Mouse (Mus musculus): Measurements from ENCODE around the gene Msi1.

The Msi1 gene

DNA sequence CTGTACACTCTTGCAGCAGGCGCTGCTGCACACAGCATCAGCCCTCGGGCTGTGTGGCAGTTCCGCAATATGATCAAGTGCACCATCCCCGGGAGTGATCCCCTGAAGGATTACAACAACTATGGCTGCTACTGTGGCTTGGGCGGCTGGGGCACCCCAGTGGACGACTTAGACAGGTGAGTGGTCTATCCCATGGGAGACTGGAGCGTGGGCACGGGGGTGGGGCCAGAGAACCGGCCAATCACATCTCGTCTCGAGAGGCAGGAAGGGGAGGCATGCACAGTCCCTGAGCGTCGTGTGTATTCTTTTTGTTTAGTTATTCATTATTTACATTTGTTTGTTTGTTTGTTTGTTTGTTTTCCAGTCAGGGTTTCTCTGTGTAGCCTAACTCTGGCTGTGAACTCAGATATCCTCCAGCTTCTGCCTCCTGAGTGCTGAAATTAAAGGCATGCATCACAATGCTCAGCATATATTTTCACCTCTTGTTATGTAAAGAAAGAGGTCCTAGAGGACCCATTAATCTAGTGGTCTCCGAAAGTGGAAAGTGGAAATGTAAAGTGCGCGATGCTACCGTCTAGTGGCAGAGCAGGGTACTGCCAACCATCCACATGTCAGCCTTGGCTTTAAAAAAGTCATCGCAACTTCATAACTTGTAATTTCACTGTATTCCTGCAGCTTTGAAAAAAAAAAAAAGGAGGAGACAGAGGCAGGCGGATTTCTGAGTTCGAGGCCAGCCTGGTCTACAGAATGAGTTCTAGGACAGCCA lies 41.5 kb downstream of the Msi1 start:
- peak; percentile 40 to 83 for DNase-seq

DNA sequence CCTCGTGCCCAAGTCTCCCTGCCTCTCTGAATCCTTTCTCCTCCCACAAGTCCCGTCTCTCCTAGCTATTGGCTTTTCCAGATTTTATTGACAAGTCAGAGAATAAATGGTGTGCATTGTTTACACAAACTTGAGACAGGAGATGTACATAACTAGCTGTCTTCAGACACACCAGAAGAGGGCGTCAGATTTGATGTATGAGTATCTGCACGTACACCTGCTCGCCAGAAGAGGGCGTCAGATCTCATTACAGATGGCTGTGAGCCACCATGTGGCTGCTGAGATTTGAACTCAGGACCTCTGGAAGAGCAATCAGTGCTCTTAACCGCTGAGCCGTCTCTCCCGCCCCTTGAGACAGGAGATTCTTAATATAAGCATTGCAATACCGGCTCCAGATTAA lies 43.8 kb downstream of the Msi1 start:
- no peak for DNase-seq

GRCm38 (mm10) chr5:115474174-115474828 lies 44.9 kb downstream of the Msi1 start:
- DNase-seq = peak in 1 of 2 experiments; percentile 16

DNA sequence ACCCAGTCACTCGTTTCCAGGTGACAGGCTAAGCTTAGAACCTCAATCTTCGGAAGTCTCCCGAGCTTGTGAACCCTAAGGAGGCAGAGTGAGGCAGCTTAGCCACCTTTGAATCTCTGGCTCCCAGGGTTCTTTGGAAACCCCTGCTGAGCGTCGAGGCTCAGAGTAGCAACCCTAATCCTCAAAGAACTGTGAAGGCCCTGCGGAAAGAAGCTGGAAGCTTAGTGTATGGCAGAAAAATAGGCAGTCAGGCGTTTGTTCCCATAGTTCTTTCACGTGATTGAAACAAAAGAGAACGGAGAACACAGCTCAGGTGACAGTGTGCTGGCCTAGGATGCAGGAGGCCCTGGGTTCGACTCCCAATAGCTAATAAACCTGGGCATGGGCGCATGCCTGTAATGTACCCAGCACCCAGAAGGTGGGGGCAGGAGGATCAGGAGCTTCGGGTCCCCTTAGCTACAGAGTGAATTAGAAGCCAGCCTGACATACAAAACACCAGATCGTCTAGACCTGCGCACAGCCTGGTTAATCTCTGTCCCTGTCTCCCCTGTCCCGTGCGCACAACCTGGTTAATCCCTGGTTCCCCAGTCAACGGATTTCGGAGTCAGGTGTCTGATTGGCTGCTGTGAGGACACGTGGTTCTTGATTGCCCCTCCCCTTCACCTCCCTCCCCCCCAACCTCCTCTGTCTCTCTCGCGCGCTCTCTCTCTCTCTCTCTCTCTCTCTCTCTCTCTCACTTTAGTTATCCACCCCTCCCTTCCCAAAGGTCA lies 46.1 kb downstream of the Msi1 start:
- DNase-seq = peak; percentile 76

DNA sequence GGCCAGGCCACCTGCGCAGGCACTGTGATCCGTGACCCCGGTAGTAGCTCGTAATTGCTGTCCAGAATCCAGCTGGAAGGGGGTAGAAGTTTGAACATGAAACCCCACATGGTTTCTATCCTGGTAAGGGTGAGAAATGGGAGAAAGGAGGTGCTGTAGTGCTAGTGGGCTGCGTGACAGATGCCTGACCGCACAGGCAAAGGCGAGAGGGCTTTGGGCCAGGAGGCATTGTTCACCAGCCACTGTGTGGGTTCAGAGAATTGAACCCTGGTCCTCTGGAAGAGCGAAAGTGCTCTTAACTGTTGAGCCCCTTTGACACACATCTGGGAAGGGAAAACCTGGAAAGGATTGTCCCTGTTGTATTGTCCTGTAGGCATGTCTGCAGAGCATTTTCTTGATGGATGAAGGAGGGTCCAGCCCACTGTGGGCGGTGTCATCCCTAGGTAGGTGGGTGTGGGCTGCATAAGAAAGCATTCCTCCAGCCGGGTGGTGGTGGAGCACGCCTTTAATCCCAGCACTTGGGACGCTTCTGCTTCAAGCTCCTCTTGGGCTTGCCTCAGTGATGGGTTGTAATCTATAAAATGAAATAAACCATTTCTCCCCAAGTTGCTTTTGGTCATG lies 46.8 kb downstream of the Msi1 start:
- DNase-seq = no peak

DNA sequence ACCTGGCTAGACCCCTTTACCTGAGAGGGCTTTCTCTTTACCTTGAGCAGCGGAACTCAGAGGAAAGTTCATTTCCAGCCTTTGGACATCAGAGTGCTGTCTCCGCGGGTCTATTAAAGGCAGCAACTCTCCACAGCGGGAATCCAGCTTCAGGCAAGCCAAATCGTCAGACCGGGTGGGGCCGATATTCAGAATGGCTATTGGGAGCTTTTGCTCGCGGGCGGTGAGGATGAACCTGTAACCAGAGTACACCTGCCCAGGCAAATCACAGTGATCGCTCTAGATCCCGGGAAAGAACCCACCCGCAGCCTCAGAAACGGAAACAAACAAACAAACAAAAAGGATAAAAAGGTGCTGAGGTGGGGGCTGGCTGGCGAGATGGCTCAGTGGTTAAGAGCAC lies 50.2 kb downstream of the Msi1 start:
- no peak for DNase-seq

DNA sequence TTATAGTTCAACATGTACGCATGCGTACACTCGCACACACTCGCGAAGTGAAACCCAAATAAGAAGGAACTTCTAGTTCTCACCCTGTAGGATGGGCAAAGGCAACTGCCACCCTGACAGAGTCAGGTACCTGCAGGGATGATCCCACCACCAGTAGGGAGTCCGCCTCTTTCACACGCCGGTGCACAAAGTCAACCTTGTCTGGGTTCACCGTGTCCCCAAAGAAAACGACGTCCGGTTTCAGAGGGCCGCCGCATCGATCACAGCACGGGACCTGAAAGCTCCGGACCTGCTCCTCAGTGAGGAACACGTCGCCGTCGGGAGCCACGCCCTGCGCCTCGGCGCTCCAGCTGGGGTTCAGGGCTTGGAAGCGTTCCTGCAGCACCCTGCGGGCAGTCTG lies 50.7 kb downstream of the Msi1 start:
- peak in 1 of 2 experiments; percentile 15 for DNase-seq

- no peak for DNase-seq
Observed at GRCm38 (mm10) chr5:115482390-115483265, 53.2 kb downstream of the Msi1 start.

GRCm38 (mm10) chr5:115483385-115483784 lies 54.0 kb downstream of the Msi1 start:
- DNase-seq = no peak

DNA sequence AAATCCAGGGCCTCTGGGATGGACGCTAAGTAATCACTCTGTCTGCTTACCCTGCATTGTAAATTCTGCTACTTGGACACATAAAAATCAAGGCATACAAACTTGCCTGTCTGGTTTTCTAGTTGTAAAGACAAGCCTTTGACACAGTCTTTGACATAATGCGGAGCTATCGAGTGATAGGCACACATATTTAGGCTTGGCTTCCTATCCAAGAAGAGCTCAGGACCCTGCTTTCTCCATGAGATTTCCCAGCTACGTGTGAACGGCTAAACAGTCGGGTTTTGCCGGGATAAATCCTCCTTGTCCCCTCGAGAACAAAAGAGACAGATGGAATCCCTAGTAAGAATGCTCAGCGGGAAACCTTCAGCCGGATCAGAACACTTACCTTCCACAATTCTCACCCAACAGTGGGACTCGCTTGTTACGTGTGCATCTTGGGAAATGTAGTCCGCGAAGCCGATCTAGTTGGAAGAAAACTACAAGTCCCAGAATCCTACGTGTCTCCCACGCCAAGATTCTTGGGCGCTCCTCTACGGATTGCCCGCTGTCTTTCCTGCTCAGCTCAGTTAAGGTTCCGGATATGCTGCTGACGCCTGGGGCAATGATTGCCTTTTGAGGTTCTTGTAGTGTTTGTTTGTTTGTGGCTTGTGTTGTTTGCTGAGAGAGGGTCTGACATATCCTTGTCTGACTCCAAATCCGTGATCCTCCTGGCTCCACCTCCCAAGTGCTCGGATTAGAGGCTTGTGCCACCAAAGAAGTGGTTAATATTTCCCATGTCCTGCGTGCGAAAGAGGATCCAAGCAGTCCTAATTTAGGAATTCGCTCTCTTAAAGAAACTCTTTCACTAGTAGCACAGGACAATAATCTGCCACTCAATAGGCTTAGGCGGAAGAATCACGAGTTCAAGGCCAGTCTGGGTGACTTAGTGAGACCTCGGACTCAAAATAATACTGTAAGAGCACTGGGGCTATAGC lies 54.8 kb downstream of the Msi1 start, which contains the start of gene Sirt4:
Gene Sirt4 (minus strand): TSS at position 779 of the 974 bp plus-strand sequence.
- DNase-seq = peak; percentile 84 to 94

DNA sequence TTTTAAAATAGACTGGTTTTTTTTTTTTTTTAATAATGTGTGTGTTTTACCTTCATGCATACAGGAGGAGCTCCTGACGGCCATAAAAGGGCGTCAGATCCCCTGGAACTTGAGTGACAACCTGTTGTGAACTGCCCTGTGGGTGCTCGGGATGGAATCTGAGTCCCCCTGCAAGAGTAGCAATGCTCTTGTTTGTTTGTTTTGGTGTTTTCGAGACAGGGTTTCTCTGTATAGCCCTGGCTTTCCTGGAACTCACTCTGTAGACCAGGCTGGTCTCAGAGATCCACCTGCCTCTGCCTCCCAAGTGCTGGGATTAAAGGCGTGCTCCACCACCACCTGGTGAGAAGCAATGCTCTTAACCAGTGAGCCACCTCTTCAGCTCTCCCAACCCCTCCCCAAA lies 55.6 kb downstream of the Msi1 start:
- DNase-seq = no peak

DNA sequence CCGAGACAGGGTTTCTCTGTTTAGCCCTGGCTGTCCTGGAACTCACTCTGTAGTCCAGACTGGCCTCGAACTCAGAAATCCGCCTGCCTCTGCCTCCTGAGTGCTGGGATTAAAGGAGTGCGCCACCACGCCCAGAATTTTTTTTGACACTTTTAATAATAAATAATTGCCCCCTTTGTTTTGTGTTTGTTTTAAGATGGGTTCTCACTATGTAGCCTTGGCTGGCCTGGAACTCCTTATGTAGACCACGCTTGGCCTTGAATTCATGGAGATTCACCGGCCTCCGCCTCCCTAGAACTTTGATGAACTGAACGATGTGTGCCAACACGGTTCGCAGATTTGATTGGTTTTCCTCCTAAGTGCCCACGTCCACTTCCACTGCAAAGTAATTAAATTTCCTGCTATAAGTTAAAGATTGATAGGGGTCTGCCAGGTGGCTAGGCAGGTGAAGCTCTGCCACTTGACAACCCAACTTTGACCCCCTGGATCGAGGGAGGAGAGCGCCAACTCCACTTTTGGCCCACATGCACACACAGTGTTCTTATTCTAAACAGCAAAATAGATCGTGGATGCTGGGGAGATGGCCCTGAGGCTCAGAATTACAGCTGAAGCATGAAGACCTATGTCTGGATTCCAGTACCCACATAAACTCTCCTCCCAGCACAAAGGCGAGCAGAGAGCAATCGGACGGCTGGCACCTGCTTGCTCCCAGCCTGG lies 56.2 kb downstream of the Msi1 start:
- peak; percentile 40 to 57 for DNase-seq

DNA sequence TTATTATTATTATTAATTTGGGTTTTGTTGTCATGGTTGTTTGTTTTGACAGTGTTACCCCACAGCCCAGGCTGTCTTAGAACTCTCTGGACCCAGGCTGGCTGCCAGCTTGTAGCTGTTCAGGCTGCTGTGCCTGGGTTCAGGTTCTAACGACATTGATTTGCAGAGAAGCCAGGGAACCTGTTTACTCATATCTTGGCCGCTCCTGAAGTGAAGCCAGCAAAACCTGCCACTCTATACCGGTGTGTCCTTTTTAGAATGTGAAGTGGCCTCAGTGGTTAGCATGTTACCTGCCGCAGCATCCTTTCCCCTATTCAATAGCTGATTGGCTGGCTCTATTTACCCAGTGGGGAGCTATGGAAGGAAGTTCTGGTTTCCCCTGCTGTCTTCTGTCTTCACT lies 57.3 kb downstream of the Msi1 start:
- peak in 1 of 2 experiments; percentile 15 for DNase-seq

DNA sequence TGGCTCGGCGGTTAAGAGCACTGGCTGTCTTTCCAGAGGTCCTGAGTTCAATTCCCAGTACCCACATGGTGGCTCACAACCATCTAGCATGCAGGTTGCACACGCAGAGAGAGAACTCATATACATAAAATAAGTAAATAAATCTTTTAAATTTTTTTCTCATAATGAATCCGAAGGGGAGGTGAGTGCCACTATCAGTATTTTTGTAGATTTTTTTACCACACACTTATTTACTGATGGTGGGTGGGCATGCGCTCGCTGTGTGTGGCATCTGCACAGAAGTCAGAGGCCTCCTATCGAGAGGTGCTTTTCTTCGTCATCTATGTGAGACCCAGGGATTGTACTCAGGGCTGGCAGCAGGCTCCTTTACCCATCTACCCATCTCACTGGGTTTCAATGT lies 58.0 kb downstream of the Msi1 start:
- no peak for DNase-seq

DNA sequence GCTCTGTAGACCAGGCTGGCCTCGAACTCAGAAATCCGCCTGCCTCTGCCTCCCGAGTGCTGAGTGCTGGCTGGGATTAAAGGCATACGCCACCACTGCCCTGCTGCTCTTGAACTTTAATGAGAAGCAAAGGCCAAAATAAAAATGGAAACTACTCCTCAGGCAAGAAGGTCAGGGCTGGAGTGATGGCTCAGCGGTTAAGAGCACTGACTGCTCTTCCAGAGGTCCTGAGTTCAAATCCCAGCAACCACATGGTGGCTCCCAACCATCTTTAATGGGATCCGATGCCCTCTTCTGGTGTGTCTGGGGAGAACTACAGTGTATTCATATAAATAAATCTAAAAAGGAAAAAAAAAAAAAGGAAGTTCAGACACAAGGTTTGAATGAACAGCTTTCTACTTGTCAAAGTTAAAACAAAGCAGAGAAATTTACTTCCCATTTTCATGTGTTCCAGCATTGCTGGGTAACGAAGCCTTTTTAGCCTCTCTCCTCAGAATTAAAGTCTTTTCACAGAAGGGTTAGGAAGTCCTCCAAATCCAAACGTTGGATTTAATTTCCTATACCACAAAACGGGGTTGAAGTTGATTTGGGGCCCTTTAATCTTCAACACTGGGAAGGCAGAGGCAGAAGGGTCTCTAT lies 58.7 kb downstream of the Msi1 start:
- DNase-seq = no peak

DNA sequence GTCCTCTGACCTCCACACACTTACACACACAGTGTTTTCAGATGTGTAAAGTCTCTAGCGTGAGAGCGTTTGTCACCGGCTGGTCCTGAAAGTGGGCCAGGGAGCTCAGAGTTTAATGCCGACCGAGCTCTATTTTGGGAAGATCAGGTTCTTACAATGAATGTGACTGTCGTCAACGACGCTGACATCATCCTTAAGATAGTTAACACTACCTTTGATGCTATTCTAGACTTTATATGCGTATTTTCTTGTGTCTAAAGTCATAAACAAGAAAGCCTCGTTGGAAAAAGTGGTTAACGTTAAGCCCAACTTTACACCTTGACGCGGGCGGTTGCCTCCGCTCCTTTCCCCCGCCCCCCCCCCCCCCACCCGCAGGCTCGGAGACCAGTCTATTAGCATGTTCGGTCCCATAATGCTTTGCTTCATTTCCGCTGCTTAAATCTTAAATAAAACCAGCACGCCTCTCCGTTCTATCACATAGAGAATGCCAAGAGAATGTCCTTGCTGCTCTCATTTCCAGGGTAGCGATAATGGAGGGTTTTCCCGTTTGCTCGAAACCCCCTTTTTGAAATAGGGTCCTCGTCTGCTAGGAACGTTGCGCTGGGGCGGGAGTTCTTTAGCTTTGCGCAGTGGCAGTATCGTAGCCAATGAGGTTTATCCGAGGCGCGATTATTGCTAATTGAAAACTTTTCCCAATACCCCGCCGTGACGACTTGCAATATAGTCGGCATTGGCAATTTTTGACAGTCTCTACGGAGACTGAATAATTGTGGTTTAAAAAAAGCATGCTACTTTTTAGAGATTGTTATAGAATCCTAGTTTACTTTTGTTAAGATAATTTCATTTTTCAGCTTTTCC lies 59.7 kb downstream of the Msi1 start:
- DNase-seq = peak; percentile 77 to 79

DNA sequence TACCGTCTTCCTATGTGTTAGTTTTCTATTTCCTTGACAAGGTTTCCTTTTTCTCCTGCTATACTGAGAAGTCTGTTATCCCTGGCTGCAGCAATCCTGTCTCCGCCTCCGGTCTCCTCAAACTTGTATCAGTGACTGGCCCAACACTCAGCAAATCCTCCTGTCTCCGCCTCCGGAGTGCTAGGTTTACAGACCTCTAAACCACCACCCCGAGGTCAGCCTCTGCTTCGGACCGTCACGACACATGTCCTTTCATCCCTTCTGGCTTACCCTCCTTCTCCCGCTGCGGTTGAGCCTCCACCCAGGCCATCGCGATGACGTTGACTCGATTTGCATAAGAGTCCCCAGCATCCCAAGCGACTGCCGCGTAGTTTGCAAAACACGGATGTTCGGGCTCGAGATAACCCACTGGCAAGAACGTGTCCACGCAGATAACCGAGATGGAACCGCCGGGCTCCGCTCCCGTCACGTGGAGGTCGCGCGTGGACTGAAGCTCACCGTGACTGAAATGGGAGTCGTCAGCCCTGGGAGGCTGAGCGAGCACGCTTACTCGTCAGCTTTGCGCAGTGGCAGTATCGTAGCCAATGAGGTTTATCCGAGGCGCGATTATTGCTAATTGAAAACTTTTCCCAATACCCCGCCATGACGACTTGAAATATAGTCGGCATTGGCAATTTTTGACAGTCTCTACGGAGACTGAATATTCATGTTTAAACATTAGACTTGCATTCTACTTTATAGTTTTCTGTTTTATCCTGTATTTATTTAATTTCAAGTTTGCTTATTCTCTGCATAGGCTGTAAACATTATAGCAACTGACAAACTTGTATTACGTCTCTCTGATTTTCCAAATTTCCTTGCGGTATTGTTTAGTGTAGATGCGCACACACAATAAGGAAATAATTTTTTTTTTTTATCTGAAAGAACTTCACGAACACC lies 60.6 kb downstream of the Msi1 start:
- DNase-seq = peak; percentile 88

DNA sequence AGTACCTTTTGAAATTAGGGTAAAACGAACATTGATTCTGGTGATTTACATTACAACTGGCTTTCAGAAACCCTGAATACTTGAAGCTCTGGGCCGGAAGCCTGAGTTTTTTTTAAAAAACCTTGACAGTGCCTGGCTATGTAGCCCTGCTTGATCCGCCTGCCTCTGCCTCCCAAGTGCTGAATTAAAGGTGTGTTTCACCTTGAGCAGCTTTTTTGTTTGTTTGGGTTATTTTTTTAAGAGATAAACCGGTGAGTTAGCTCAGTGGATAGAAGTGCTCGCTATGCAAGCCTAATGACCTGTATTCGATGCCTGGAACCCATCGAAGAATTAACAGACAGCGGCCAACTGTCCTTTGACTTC lies 61.2 kb downstream of the Msi1 start:
- no peak for DNase-seq

All from kidney, postnatal 36 days (tissue).